Mouse (Mus musculus) telencephalon, adult 2 months (tissue): ENCODE measurements around the gene Abca8b.
"Not testable (repeated sequence)": the region's sequence is repeated elsewhere in the genome, so short reads cannot be mapped to it uniquely, and the experiment has no call there.

Experiments
- DNase-seq: peaks from one replicate; pipeline ENCODE4 v3.0.0-alpha.2; 2011; ENCODE audit warnings: low read depth, low spot score

Abca8b gene

GRCm38 (mm10) chr11:109995624-109996023, at the start of gene Abca8b:
Gene Abca8b, minus strand, starts transcription at chr11:109995845.
- DNase-seq, result peak; percentile 88

- no peak for DNase-seq
Measured at GRCm38 (mm10) chr11:110037795-110038194, 42.1 kb upstream of the Abca8b start.

- DNase-seq, result no peak
Measured at GRCm38 (mm10) chr11:110028913-110029695, 33.5 kb upstream of the Abca8b start.

GRCm38 (mm10) chr11:110010836-110011546, 15.3 kb upstream of the Abca8b start:
- DNase-seq, result no peak

- DNase-seq, result peak; percentile 71
Measured at GRCm38 (mm10) chr11:109995013-109995412, 632 bp downstream of the Abca8b start.

GRCm38 (mm10) chr11:109994014-109994413, 1.6 kb downstream of the Abca8b start:
- DNase-seq, result no peak

GRCm38 (mm10) chr11:109991270-109991669, 4.4 kb downstream of the Abca8b start:
- DNase-seq, result peak; percentile 11

- DNase-seq, result no peak
Measured at GRCm38 (mm10) chr11:109990256-109990655, 5.4 kb downstream of the Abca8b start.

GRCm38 (mm10) chr11:109988164-109988563, 7.5 kb downstream of the Abca8b start:
- no peak for DNase-seq

- DNase-seq, result not testable (repeated sequence)
Measured at GRCm38 (mm10) chr11:109987460-109988072, 8.1 kb downstream of the Abca8b start.

- no peak for DNase-seq
Measured at GRCm38 (mm10) chr11:109981872-109982271, 13.8 kb downstream of the Abca8b start.

- no peak for DNase-seq
Measured at GRCm38 (mm10) chr11:109970521-109970920, 25.1 kb downstream of the Abca8b start.

GRCm38 (mm10) chr11:109961495-109962492, 33.9 kb downstream of the Abca8b start:
- peak; percentile 29 for DNase-seq

GRCm38 (mm10) chr11:109955185-109955584, 40.5 kb downstream of the Abca8b start:
- no peak for DNase-seq

GRCm38 (mm10) chr11:109936915-109937314, 58.7 kb downstream of the Abca8b start:
- no peak for DNase-seq

GRCm38 (mm10) chr11:109933207-109933606, 62.4 kb downstream of the Abca8b start:
- DNase-seq, result not testable (repeated sequence)

GRCm38 (mm10) chr11:109928489-109928888, 67.2 kb downstream of the Abca8b start:
- DNase-seq, result no peak

- no peak for DNase-seq
Measured at GRCm38 (mm10) chr11:109926718-109927680, 68.6 kb downstream of the Abca8b start.

GRCm38 (mm10) chr11:109922236-109922635, 73.4 kb downstream of the Abca8b start:
- no peak for DNase-seq

GRCm38 (mm10) chr11:109919480-109919879, 76.2 kb downstream of the Abca8b start:
- DNase-seq, result no peak
